Mouse (Mus musculus) gastrocnemius, adult 8-10 months (tissue): ENCODE results near the gene Atp4b. TPM values are rescaled to one million over a fixed set of nuclear protein-coding genes. Genes with fewer than 3 reads are reported as not detected.
A peak's percentile ranks its signal among the peaks of the same experiment; 100 is the strongest.

ENCODE experiments used
- DNase-seq, 2 experiments: peaks; one replicate each; pipeline ENCODE4 v3.0.0; 2022; ENCODE audit warnings: low spot score in 2 of 2
- total RNA-seq, 4 experiments: library from RNA; stranded (reverse); gene quantifications; 2 replicates each; pipeline ENCODE4 v1.2.4; 2022

Gene Atp4b
- total RNA-seq: not detected

DNA sequence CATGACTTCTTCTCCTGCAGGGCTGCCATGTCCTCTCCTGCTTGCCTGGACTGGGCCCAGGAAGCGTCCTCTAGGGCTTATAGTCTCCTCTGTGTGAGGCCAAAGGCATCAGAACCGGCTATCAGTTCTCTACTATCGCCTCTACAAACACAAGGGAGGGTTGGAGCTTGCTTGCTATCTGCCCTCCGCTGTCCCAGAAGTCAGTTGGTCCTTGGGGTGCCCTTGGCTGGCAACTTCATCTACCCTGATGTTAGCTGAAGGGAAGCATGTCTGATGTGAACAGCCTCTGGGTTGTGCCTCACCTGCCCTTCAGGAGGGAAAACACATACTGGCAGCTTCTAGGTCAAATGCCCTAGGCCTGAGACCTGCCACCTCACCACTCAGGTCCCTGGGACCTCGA, at the start of gene Atp4b:
Gene Atp4b (minus strand): TSS at position 101 of the 400 bp plus-strand sequence.
- DNase-seq: no peak

DNA sequence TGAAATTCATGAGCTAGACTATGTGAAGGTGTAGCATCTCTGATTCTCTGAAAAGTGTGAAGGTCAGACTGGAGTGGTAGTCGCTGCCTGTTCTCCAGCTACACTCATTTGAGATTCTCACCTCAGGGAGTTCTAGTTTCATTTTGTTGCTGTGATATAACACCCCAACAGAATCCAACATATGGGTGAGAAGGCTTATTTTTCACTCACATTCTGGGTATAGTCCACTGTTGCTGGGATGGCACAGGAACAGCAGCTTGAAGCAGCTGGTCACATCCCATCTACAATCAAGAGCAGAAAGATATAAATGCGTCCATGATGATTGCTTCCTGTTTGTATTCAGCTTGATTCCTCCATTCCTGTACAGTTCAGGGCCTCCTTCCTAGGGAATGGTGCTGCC, 45.5 kb upstream of the Atp4b start:
- DNase-seq: no peak

DNA sequence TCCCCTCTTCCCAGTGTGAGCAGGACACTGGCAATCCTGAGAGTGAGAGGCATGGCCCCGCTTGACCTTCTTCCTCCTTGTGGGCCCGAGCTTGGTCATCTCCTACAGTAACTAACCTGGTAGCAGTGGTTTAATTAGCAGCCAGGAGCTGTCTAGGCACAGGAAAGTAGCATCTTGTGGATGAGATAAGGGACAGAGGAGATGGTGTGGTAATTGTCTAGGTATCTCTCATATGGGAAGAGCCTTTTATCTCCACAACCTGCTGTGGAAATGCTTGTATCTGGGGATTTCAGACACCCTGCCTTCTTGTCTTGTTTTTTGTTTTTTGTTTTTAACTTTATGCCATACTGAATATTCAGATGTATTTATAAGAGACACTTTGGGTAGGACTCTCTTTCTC, 40.9 kb upstream of the Atp4b start:
- no peak for DNase-seq

DNA sequence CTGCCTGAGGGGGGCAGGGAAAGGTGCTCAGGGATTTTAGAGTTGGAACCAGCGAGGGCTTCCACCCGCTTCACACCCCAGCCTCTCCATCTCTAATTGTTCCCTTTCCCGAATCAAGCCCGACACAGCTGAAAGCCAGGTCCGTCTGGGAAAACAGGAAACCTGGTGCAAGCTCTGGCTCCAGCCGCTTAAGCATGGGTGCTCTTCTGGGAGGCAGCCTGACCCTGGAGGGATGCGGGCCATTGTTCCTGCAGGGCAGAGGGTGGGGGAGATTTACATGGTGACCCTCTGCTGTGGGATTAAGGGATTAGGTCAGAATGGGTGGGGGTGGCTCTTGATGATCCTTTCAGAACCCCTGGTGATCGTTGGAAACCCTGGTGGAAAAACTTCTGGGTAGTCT, 39.4 kb upstream of the Atp4b start:
- no peak for DNase-seq

DNA sequence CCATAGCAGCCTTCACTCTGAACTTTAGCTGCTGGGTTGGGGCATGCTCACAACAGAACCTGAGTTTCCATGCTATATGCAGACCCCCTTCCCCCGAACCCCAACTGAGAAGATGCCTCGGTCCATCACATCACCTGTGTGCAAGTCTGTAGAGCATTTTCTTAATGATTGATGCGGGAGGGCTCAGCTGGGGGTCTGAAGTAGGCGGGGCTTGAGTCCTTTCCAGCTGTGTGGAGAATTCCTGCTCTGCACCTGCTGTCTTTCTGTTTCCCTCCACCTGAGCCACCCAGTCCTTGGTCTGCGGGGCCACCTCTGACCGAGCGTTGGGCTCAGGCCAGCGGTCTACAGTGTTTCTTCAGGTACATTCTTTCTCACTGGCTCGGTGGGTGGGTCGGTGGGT, 38.3 kb upstream of the Atp4b start, which contains the start of gene Tmem255b:
Gene Tmem255b (plus strand): TSS at position 301 of the 400 bp plus-strand sequence.
- DNase-seq: no peak

DNA sequence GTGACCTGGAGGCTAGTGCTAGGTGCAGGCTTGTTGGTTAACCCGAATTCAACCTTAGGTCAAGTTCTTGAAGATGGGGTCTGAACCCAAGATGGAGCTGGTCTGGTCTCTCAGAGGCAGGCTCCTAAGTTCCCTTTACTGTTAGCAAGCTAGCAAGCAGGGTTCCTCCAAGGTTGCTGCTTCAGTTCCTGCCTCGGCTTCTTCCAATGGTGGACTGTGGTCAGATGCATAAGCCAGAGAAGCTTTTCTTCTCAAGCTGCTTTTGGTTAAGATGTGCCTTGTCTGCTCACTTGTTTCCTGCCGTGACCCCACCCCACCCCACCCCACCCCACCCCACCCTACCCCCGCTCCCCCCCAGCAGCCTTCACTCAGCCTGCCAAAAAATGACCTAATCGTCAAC, 36.5 kb upstream of the Atp4b start:
- DNase-seq: no peak

DNA sequence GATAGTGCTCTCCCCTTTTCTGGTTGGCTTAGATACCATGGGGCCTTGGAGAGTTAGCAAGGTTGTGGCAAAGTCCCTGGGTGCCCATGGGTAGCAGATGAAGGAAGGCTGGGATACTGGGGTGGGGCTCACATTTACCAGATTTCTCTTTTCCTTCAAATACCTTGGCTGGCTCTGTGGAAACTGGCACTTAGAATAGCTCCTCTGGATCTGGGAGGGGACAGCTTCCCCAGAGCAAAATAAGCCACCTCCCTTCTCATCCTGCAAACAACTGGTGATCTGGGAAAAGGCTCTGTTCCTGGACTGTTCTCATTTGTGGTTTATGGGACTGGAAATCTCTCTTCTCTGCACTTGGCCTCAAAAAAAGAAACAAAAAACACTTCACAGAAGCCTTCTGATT, 34.2 kb upstream of the Atp4b start:
- no peak for DNase-seq

DNA sequence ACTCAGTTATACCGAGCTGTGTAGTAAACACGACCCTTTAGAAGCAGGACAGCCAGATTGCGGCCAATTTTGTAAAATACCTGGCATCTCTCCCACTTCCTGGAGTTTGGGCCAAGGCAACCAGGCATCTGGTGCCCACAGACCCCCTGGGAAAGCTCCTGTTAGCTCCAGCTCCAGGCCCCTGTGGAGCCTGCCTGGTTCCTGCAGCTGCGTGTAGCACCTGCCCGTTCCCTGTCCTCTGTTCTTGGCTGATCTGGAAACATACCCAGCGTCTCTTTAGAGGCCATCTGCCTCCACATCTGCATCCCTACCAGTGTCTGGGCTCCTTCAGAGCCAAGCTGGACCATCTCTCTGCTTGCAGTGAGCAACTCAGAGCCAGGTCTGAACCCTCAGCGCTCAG, 33.8 kb upstream of the Atp4b start:
- DNase-seq: no peak

DNA sequence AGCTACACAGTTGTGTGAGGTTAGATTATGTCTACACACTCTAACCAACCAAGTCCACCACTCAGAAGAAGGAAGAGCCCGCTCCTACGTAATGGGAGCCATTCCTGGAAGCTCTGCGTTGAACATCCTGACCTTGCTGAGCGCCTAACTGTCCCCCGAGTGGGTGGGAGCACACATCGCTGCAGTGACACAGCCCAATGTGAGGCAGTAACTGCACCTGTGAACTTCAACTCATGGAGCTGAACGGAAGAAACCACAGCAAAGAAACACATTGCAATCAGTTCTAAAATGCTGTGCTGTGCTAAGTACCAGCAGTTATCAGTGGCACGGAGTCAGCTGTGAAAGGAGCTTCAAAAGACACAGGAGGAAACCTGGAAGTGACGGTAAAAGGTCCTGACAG, 31.5 kb upstream of the Atp4b start:
- DNase-seq: no peak

DNA sequence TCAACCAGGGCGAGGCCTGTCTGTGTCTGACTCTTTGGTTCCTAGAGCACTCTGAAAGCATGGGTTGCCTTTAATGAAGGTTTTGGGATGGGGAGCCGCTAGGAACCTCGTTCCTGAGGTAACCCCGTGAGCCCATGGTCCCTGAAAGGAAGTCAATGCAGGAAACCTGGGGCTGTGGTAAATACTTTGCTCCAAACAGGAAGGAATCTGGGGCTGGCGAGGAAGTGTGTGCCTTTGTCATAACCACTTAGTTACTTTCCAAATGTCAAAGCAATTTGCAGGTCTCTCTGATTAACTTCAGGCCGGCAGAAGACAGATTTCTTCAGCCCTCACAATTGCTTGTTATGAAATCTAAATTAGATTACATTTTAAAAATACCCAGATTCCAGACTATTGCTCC, 30.7 kb upstream of the Atp4b start:
- no peak for DNase-seq

DNA sequence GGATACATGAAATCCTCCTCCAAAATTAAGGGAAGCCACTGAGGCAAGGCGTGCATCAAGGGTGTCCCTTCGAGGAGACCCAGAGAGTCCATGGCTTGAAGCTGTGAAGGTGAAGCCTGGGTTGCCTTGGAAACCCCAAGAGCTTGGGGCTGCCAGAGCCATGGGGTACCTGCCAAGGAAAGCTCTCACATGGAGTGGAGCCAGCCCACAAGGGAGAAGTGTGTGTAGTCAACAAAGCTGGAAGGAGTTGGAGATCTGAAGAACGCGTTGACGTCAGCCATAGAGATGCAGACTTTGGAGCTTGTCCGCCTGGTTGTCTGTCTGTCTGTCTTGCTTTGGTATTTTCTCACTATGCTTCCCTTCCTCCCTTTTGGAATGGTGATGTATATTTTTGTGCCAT, 24.3 kb upstream of the Atp4b start:
- DNase-seq: no peak

DNA sequence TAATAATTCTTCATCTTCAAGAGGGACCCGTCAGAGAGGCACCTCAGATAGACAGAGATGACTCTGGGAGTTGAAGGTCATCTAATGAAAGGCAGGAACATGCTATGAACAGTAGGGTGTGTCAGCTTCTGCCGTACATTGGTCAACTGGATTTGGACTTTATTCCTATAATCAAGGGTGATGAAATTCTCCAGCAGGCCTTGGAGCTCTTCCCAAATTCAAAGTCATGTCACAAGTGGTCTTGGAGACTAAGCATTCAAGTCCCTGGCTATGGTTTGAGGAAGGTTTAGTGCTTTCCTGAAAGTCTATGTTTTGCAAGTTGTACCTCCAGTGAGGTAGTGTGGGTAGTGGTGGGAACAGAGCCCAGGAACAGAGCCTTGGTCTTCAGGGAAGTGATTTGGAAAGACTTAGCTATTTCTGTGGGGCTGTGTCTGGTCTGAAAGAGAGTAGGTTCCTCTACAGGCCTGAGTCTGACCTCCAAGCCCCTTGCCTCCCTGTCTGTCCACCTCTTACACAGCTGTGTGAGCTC, 22.6 kb upstream of the Atp4b start:
- no peak for DNase-seq

DNA sequence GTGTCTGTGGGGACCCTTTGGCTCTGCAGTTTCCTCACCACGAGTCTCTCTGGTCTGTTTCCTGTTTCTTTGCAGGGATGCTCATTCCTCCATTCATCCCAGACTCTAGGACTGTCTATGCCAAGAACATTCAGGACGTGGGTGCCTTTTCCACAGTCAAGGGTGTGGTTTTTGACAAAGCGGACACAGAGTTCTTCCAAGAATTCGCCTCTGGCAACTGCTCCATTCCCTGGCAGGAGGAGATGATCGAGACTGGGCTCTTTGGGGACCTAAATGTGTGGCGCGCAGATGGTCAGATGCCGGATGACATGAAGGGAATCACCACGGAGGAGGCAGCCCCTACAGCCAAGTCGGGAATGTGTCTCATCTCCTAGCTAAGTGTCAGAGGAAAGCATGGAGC, 19.3 kb upstream of the Atp4b start:
- peak; percentile 41 to 47 for DNase-seq

DNA sequence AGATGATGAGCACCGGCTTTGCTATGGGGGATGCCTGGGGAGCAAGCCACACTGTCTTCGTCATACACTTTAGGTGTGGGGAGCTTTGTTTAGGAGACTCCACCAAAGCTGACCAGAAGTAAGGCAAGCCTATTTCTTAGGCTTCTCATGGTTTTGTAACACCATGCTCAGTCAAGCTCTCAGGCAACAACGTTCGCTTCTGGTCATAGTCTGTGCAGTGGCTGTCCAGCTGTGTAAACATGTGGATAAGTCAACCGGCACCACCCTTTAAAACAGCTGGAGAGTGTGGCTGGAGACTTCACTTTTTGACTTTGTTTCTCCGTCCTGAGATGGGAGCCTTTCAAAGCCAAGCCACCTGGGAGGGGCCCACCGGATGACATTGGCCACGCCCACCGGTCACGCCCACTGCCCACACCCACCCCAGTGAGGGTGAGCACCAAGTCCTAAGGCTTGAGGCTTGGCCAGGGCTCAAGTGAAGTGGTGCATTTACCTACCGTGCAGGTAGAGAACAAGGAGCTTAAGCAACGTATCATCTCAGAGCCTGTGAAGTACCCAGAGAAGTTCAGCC, 17.3 kb upstream of the Atp4b start:
- no peak for DNase-seq

DNA sequence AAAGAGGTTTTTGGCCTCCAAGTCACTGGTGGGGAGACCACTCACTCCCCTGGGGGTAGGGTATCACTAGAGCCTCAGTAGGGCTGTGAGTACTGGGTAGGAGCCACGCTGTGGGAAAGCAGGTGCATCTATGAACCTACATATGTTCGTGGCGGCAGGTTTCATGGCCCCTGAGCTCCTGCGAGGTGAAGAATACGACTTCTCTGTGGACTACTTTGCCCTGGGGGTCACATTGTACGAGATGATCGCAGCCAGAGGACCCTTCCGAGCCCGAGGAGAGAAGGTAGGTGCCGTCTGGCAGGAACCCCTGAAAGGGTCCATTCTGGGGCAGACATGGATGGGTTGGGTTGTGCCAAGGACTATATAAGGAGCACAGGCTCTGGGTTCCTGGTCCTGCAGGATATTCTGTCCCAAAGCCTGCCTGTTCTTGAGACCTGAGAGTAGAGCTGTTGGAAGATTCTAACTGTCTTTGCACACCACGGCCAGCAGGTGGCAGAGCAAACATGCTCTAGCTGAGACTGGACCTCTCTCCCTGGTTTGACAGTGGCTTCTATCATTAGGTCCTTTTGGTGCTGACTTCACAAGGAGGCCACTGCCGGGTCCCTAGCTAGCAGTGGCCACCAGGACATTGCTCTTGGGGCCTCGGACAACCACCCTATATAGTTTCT, 16.4 kb upstream of the Atp4b start:
- DNase-seq: no peak

DNA sequence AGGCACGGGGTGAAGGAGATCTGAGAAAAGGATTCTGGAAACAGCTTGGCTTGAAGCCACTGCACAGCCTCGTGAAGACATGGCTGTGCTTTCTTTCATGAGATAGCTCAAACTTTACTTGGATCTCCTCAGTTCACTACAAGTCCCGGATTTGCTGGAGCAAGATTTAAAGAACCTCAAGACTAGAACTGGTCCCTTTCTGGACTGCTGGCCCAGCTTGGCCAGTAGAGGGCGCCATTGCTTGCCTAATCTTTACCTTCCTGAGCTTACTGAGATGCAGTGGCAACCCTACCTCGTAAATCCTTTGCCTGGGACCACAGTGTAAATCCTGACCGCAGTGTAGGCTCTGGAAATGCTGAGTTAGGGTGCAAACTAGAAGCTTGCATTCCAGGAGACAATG, 15.0 kb upstream of the Atp4b start:
- DNase-seq: peak; percentile 39 to 47

DNA sequence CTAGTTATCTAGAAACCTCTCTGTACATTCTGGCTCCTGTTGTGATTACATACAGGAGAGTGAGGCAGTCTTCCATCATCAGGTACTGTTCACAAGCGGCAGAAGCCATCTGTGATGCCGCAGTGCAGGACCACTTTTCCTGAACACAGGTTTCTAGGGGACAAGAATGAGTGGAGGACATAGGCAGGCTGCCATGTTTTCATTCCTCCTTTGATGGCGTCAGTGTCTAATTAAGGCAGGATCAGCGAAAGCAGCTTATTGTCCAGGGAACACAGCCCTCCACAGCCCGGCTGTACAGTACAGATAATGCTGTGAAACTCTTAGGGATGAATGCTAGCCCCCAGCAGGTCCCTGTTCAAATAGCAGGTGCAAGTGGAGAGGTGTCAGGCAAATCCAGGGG, 9.4 kb upstream of the Atp4b start:
- DNase-seq: no peak

DNA sequence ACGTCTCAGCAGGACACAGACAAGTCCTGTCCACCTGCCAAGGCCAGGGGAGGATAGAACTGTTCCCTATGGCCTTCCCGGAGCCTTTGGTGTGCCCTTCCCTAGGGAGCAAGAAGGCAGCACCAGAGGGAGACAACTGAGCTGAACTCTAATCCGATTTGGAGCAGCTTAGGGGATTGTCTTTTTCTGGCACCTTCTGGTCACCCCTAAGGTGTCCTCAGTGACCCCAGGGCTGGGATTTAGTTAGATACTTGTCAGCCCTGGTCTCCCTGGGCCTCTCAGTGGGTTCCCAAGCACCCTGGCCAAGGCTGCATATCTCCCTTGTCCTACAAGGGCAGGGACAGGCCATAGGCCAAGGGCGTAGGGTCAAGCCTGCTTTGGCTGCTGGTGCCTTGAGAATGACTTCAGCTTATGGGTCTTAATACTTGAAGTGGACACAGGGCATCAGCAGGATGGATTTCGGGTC, 8.1 kb upstream of the Atp4b start, which contains the start of gene Grk1:
Gene Grk1 (plus strand): TSS at position 416 of the 466 bp plus-strand sequence.
- DNase-seq: no peak

DNA sequence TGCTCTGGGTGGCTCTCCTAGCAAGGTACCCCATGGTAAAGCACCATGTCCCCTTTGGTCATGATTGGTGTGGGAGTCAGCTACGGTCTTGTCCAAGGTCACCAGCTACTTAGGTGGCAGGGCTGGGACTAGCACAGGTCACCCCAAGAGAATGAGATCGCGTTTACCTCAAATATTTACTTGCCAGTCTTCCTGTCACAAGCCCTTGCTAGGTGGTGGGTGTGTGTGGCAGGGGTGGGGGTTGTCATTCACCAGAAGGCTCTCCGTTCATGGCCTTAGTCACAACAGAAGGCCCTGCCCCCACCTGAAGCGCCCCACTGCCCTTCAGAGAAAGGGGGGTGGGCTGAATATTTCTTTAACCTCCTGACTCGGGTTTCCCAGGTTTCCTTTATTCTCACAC, 6.9 kb upstream of the Atp4b start:
- DNase-seq: no peak

DNA sequence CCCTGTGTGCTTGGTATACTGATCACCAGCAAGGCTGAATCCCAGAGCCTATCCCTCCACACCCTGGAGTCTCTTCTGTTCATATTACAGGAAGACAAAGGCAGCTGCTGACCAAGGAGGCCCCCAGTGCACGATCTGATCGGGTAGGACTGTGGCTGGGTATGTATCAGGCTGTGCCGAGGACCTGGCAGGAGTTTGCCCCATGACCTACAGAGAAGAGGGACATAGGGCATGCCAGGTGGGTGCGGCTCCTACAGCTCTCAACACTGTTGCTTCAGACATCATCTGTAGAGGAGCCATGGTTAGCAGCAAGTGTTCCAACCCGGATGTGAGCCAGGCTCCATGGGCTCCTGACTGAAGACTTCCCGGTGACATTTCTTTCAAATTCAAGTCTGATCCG, 2.8 kb downstream of the Atp4b start:
- DNase-seq: no peak

DNA sequence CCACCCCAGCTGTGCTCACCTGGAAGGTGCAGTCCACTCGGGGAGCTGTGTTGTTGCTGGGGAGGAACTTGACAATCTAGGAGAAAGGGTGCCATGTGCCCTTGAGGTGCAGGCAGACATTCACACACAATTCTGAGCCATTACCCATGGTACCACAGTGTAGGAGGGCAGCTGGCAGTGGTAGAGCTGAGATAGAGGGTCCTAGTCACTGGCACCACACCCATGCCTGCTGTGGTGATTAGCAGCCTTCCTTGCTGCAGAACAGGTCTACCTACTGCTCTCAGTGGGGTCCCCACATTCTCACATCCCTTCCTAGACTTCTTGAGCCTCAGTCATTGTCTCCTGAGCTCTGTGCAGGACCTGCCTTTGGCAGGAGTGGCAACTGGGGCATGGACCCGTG, 7.9 kb downstream of the Atp4b start:
- DNase-seq: no peak

DNA sequence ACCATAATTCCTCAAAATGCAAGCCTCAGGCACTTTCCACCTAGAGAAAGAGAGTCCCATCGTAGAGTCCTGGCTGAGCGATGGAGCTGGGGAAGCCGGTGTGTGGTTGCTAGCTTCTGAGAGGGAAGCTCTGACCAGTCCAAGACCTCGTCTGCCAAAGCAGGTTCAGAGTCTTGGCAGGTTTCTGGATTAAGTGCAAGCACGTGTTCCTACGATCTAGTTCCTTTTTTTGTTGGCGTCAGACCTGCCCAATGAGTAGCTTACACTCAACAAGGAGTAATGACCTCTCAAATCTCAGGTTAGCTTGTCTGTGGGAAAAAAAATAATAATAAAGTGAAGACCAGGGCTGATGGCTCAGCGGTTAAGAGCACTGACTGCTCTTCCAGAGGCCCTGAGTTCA, 8.9 kb downstream of the Atp4b start:
- no peak for DNase-seq

DNA sequence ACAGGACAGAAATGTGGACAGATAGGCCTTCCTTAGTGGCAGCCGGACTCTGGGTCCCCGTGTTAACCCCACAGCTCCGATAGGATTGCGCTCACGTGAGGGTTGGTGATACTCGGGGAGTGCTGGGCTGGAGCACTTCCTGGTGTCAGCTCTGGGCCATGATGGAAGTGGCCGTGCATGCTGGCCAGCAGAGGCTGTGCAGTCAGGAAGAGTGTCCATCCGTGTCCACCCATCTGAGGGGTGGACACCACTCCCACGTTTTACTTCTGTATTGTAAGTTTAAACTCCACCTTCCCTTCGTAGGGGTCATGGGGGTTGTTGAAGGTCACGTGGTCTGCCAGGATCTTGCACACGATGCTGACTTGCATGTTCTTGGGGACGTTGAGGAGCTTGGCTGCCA, 10.3 kb downstream of the Atp4b start:
- no peak for DNase-seq
